Mouse (Mus musculus): ENCODE measurements around the gene Meig1.
A peak's percentile ranks its signal among the peaks of the same experiment; 100 is the strongest.

GRCm38 (mm10) chr2:3423841-3424578 lies 1.6 kb upstream of the Meig1 start, which contains the start of gene Dclre1c:
- TF ChIP-seq CTCF (IDR thresholded peaks at IDR 0.05; ENCODE audit: insufficient read depth, low read length): no peak
- TF ChIP-seq POLR2A (IDR thresholded peaks at IDR 0.05; ENCODE audit: borderline replicate concordance, extremely low read depth, low read depth, low read length): peak; percentile 65; the same call in 1 of the 2 replicates

All from lung, adult 2 months (tissue).